Mouse (Mus musculus) midbrain, embryonic 12.5 days (tissue): Measurements from ENCODE around the gene Gm17949. TPM values are rescaled to one million over a fixed set of nuclear protein-coding genes. Genes with fewer than 3 reads are reported as not detected.

ENCODE experiments used
- polyA plus RNA-seq: library from polyadenylated mRNA; unstranded; fragments of >200 nt; fragmentation: Nextera tagmentation; extraction: Ambion mirVana; gene quantifications from 2 replicates; pipeline ENCODE4 v1.2.1, GENCODE M21; 2016

Gm17949 gene
- polyA plus RNA-seq, 1 experiment from 2014 or later, result 0.34 TPM

Other genes starting within 250 kb of the Gm17949 start
- 48.7 and 53.9 TPM in 2 replicates for gene Dus3l, start 246.7 kb upstream of the Gm17949 start, polyA plus RNA-seq
- 2.0 TPM in 2 replicates for gene Prr22, start 241.2 kb upstream of the Gm17949 start, polyA plus RNA-seq
- gene Rfx2, start 180.5 kb upstream of the Gm17949 start, polyA plus RNA-seq, result 6.3 and 8.2 TPM in 2 replicates
- not detected in 2 replicates for gene Acsbg2, start 137.0 kb upstream of the Gm17949 start, polyA plus RNA-seq
- 0.50 and 0.63 TPM in 2 replicates for gene 1700061G19Rik, start 136.0 kb upstream of the Gm17949 start, polyA plus RNA-seq
- gene Mllt1, start 76.1 kb upstream of the Gm17949 start, polyA plus RNA-seq, result 102 and 104 TPM in 2 replicates
- gene Acer1, start 29.3 kb upstream of the Gm17949 start, polyA plus RNA-seq, result not detected in 2 replicates
- 130 and 137 TPM in 2 replicates for gene Clpp, start 21.2 kb upstream of the Gm17949 start, polyA plus RNA-seq
- 31.2 and 33.7 TPM in 2 replicates for gene Alkbh7, start 14.1 kb upstream of the Gm17949 start, polyA plus RNA-seq
- 0.87 TPM in 1 of 2 replicates, not detected in the other for gene Pspn, start 11.5 kb upstream of the Gm17949 start, polyA plus RNA-seq
- gene Gtf2f1, start 181 bp upstream of the Gm17949 start, polyA plus RNA-seq, result 68.6 and 72.9 TPM in 2 replicates
- 62.7 and 85.4 TPM in 2 replicates for gene Khsrp, start 20.1 kb downstream of the Gm17949 start, polyA plus RNA-seq
- 0.19 TPM in 1 of 2 replicates, not detected in the other for gene Slc25a41, start 30.2 kb downstream of the Gm17949 start, polyA plus RNA-seq
- 0.31 and 1.5 TPM in 2 replicates for gene Crb3, start 47.6 kb downstream of the Gm17949 start, polyA plus RNA-seq
- gene Slc25a23, start 48.4 kb downstream of the Gm17949 start, polyA plus RNA-seq, result 19.0 and 22.3 TPM in 2 replicates
- 2.4 and 3.3 TPM in 2 replicates for gene Dennd1c, start 67.0 kb downstream of the Gm17949 start, polyA plus RNA-seq
- gene Tubb4a, start 76.3 kb downstream of the Gm17949 start, polyA plus RNA-seq, result 189 and 205 TPM in 2 replicates
- gene Tnfsf9, start 93.9 kb downstream of the Gm17949 start, polyA plus RNA-seq, result 6.9 and 7.8 TPM in 2 replicates
- gene Cd70, start 138.3 kb downstream of the Gm17949 start, polyA plus RNA-seq, result 0.29 and 0.38 TPM in 2 replicates
- gene Tnfsf14, start 182.7 kb downstream of the Gm17949 start, polyA plus RNA-seq, result 0.09 TPM in 1 of 2 replicates, not detected in the other
- 0.50 and 0.64 TPM in 2 replicates for gene C3, start 216.7 kb downstream of the Gm17949 start, polyA plus RNA-seq
- gene Gpr108, start 237.0 kb downstream of the Gm17949 start, polyA plus RNA-seq, result 23.3 and 24.5 TPM in 2 replicates
- 23.5 and 26.6 TPM in 2 replicates for gene Trip10, start 238.0 kb downstream of the Gm17949 start, polyA plus RNA-seq